Mouse (Mus musculus): ENCODE measurements around the gene Phactr3. TPM values are rescaled to one million over a fixed set of nuclear protein-coding genes. Genes with fewer than 3 reads are reported as not detected.

Gene Phactr3
- total and polyA plus RNA-seq, 3 experiments = not detected

DNA sequence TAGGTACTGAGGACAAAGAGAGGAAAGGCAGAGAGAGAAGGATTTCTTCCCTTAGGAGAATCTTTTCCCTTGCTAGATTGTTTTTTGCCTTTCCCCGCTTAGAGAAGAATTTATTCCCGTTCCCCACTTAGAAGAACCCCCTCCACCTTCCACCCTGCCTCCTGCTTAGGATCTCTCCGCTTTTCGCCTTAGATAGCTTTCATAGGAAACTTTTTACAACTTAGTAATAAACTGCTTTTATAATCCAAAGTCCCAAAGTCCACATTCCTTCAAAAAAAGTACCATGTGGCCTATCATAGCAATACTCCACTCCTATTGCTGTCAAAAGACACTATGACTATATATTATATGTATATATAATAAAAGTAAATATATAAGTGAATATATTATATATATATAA, 223.8 kb downstream of the Phactr3 start:
- Histone ChIP-seq H3K9me3 (replicated peaks; ENCODE audit: insufficient read depth, low read length) (no peaks in the 10 kb centered on the region), H3K27ac (ENCODE audit: control insufficient read depth, low read depth, low read length) (no peak overlapping the region), H3K79me2 (ENCODE audit: control insufficient read depth, insufficient read depth, low read length, poor library complexity) (no peaks in the 10 kb centered on the region), H3K9ac (ENCODE audit: control insufficient read depth, low read depth, low read length, poor library complexity, severe bottlenecking) (no peak overlapping the region), H3K27me3 (ENCODE audit: control insufficient read depth in 1 of 2, insufficient read depth in 2 of 2, low read length in 2 of 2) (no peaks in the 10 kb centered on the region), H3K4me3 (ENCODE audit: control insufficient read depth in 1 of 2, insufficient read depth in 1 of 2, low read depth in 2 of 2, low read length in 2 of 2) (no peak overlapping the region), H3K36me3 (ENCODE audit: control insufficient read depth in 1 of 2, insufficient read depth in 2 of 2, low read length in 2 of 2) (no peaks in the 10 kb centered on the region), H3K4me1 (ENCODE audit: control insufficient read depth in 1 of 2, insufficient read depth in 2 of 2, low read length in 2 of 2) (no peaks in the 10 kb centered on the region)
- TF ChIP-seq GABPA (IDR thresholded peaks at IDR 0.05; ENCODE audit: low read depth, low read length) = no peak
- TF ChIP-seq EP300 (IDR thresholded peaks at IDR 0.05; ENCODE audit: low read depth in 1 of 2, low read length in 2 of 2) = no peak
- TF ChIP-seq CHD1 (IDR thresholded peaks at IDR 0.05; ENCODE audit: low read depth, low read length) = no peak
- TF ChIP-seq CTCF (IDR thresholded peaks at IDR 0.05 in 2 of 3, conservative IDR thresholded peaks at IDR 0.05 in 1 of 3; ENCODE audit: control insufficient read depth in 1 of 3, insufficient read depth in 1 of 3, low read depth in 2 of 3, low read length in 3 of 3, poor library complexity in 1 of 3, severe bottlenecking in 1 of 3) = no peak
- TF ChIP-seq UBTF (IDR thresholded peaks at IDR 0.05; ENCODE audit: borderline replicate concordance, insufficient read depth, low read depth, low read length) = no peak
- TF ChIP-seq SIN3A (IDR thresholded peaks at IDR 0.05; ENCODE audit: low read length) = no peak
- TF ChIP-seq RAD21 (IDR thresholded peaks at IDR 0.05; ENCODE audit: low read depth, low read length) = no peak
- TF ChIP-seq ZKSCAN1 (IDR thresholded peaks at IDR 0.05; ENCODE audit: low read depth, low read length) = no peak
- no peak for TF ChIP-seq NELFE (IDR thresholded peaks at IDR 0.05; ENCODE audit: low read depth, low read length)
- no peak for DNase-seq (ENCODE audit: low read depth, low spot score)

Other genes with a start within 250 kb of the Phactr3 start
- gene Gm14327, start 221.9 kb upstream of the Phactr3 start, total RNA-seq (2012; rRNA removed) = not detected in 2 replicates
- not detected for gene Gm14327, start 221.9 kb upstream of the Phactr3 start, polyA plus RNA-seq (2012; ENCODE audit: insufficient read depth in 1 of 2, insufficient read length in 2 of 2, low read depth in 1 of 2, low replicate concordance in 2 of 2, missing spikeins in 1 of 2)
- gene Zfp972, start 193.4 kb upstream of the Phactr3 start, total RNA-seq (2012; rRNA removed) = 0.23 TPM in 1 of 2 replicates, not detected in the other
- under 1 TPM in 1 of 2 experiments, not detected in 1; 0.26 TPM for gene Zfp972, start 193.4 kb upstream of the Phactr3 start, polyA plus RNA-seq (2012; ENCODE audit: insufficient read depth in 1 of 2, insufficient read length in 2 of 2, low read depth in 1 of 2, low replicate concordance in 2 of 2, missing spikeins in 1 of 2)
- gene Gm14326, start 161.7 kb upstream of the Phactr3 start, total RNA-seq (2012; rRNA removed) = 13.3 and 17.1 TPM in 2 replicates
- 10 to 100 TPM in 1 of 2 experiments, not detected in 1; 10.3 TPM for gene Gm14326, start 161.7 kb upstream of the Phactr3 start, polyA plus RNA-seq (2012; ENCODE audit: insufficient read depth in 1 of 2, insufficient read length in 2 of 2, low read depth in 1 of 2, low replicate concordance in 2 of 2, missing spikeins in 1 of 2)
- 46.7 and 59.7 TPM in 2 replicates for gene Zfp971, start 95.7 kb upstream of the Phactr3 start, total RNA-seq (2012; rRNA removed)
- over 10,000 TPM in 1 of 2 experiments, 10 to 100 TPM in 1; 17.7 to 10,023 TPM for gene Zfp971, start 95.7 kb upstream of the Phactr3 start, polyA plus RNA-seq (2012; ENCODE audit: insufficient read depth in 1 of 2, insufficient read length in 2 of 2, low read depth in 1 of 2, low replicate concordance in 2 of 2, missing spikeins in 1 of 2)
- gene Zfp931, start 40.5 kb upstream of the Phactr3 start, total RNA-seq (2012; rRNA removed) = not detected in 2 replicates
- under 1 TPM in 1 of 2 experiments, not detected in 1; 0.15 TPM for gene Zfp931, start 40.5 kb upstream of the Phactr3 start, polyA plus RNA-seq (2012; ENCODE audit: insufficient read depth in 1 of 2, insufficient read length in 2 of 2, low read depth in 1 of 2, low replicate concordance in 2 of 2, missing spikeins in 1 of 2)

Measured in MEL (cell line).